17 mouse cellular contexts compared by ENCODE assay signal in genomic region chr9:64069131-64069530, GRCm38 (mm10). TPM values are rescaled to one million over a fixed set of nuclear protein-coding genes. Genes with fewer than 3 reads are reported as not detected.
DNase-seq lines count a peak whose midpoint lies in the region; ATAC-seq and TF ChIP-seq lines count a peak whose summit lies in the region.
"Had no signal": no experiment of that assay in that cellular context is flagged by ENCODE, and none has a peak within 500 bp of the region (broad histone marks: within the 10 kb centered on the region; RNA-seq: fewer than 3 reads in every experiment).

No protein-coding gene starts in this region.

- no peaks in the 10 kb centered on the region for H3K9me3 ChIP-seq in heart, embryonic 15.5 days (replicated peaks)
- no peaks in the 10 kb centered on the region for H3K9me3 ChIP-seq in midbrain, embryonic 10.5 days (replicated peaks)
- H3K9me3 ChIP-seq in midbrain, embryonic 14.5 days (ENCODE audit: control insufficient read depth, low read length): no peaks in the 10 kb centered on the region
- H3K9me3 ChIP-seq in liver, embryonic 14.5 days (ENCODE audit: control insufficient read depth, low read length): no peaks in the 10 kb centered on the region
- H3K9me3 ChIP-seq: embryonic facial prominence, embryonic 15.5 days; neural tube, embryonic 15.5 days had no signal

- H3K9ac ChIP-seq in heart, embryonic 15.5 days: no peak overlapping the region
- no peak overlapping the region for H3K9ac ChIP-seq in midbrain, embryonic 14.5 days (replicated peaks; ENCODE audit: low read length)
- peak overlapping the region; percentile 42 for H3K9ac ChIP-seq in liver, embryonic 14.5 days (replicated peaks)
- H3K9ac ChIP-seq: embryonic facial prominence, embryonic 15.5 days; neural tube, embryonic 15.5 days had no signal

- H3K4me3 ChIP-seq in heart, embryonic 15.5 days: no peak overlapping the region
- H3K4me3 ChIP-seq in midbrain, embryonic 10.5 days: no peak overlapping the region
- H3K4me3 ChIP-seq in midbrain, embryonic 14.5 days (replicated peaks; ENCODE audit: low read depth, low read length): no peak overlapping the region
- H3K4me3 ChIP-seq in liver, embryonic 14.5 days (ENCODE audit: insufficient read depth in 1 of 2, low read depth in 2 of 2, low read length in 2 of 2): no peak overlapping the region
- H3K4me3 ChIP-seq: embryonic facial prominence, embryonic 15.5 days; neural tube, embryonic 15.5 days had no signal

- H3K36me3 ChIP-seq in heart, embryonic 15.5 days: no peaks in the 10 kb centered on the region
- H3K36me3 ChIP-seq in midbrain, embryonic 10.5 days: no peaks in the 10 kb centered on the region
- H3K36me3 ChIP-seq in midbrain, embryonic 14.5 days (ENCODE audit: control insufficient read depth, insufficient read depth, low read length): no peaks in the 10 kb centered on the region
- no peaks in the 10 kb centered on the region for H3K36me3 ChIP-seq in liver, embryonic 14.5 days (replicated peaks; ENCODE audit: control insufficient read depth, insufficient read depth, low read depth)
- H3K36me3 ChIP-seq: embryonic facial prominence, embryonic 15.5 days; neural tube, embryonic 15.5 days had no signal

- no peak for TF ChIP-seq CTCF in liver, embryonic 14.5 days (IDR thresholded peaks at IDR 0.05; ENCODE audit: low read depth)

- 66% methylated on average over 5 of the region's 5 CpGs for WGBS in heart, embryonic 15.5 days
- WGBS in midbrain, embryonic 10.5 days: 77% methylated on average over 5 of the region's 5 CpGs
- WGBS in midbrain, embryonic 14.5 days: 91% methylated on average over 5 of the region's 5 CpGs
- 24% methylated on average over 5 of the region's 5 CpGs for WGBS in liver, embryonic 14.5 days (ENCODE audit: insufficient replicate concordance)

- no peak overlapping the region for H3K4me2 ChIP-seq in heart, embryonic 15.5 days
- no peak overlapping the region for H3K4me2 ChIP-seq in midbrain, embryonic 14.5 days (ENCODE audit: low read length)
- no peak overlapping the region for H3K4me2 ChIP-seq in liver, embryonic 14.5 days (ENCODE audit: low read depth)
- H3K4me2 ChIP-seq: embryonic facial prominence, embryonic 15.5 days; neural tube, embryonic 15.5 days had no signal

- TF ChIP-seq EP300 in liver, embryonic 14.5 days (IDR thresholded peaks at IDR 0.05; ENCODE audit: low read depth): no peak

- peaks cover 44% of the 10 kb centered on the region for H3K4me1 ChIP-seq in heart, embryonic 15.5 days (replicated peaks)
- H3K4me1 ChIP-seq in midbrain, embryonic 10.5 days: peaks cover 29% of the 10 kb centered on the region
- peaks cover 13% of the 10 kb centered on the region for H3K4me1 ChIP-seq in midbrain, embryonic 14.5 days (ENCODE audit: control insufficient read depth, insufficient read depth, low read length)
- peaks cover 56 to 73% of the 10 kb centered on the region in 2 experiments for H3K4me1 ChIP-seq in liver, embryonic 14.5 days (replicated peaks; ENCODE audit: control insufficient read depth in 2 of 2, insufficient read depth in 2 of 2, low read length in 1 of 2)

- no peak for ATAC-seq in heart, embryonic 15.5 days (replicated peaks; ENCODE audit: insufficient number of reproducible peaks, insufficient read depth, low FRiP score, low read depth)
- no peak for ATAC-seq in midbrain, embryonic 14.5 days (ENCODE audit: low FRiP score, low TSS enrichment)
- no peak for ATAC-seq in liver, embryonic 14.5 days (ENCODE audit: insufficient read depth)
- ATAC-seq: forebrain, embryonic 14.5 days; hindbrain, postnatal 0 days had no signal

- peak overlapping the region; percentile 56 for H3K27ac ChIP-seq in heart, embryonic 15.5 days
- H3K27ac ChIP-seq in midbrain, embryonic 10.5 days (replicated peaks): 0 out of 2 replicates have a peak overlapping the region, but pooled peaks have one; percentile 10
- no peak overlapping the region for H3K27ac ChIP-seq in midbrain, embryonic 14.5 days (replicated peaks; ENCODE audit: low read depth, low read length)
- peak overlapping the region; percentile 90 for H3K27ac ChIP-seq in liver, embryonic 14.5 days
- H3K27ac ChIP-seq: embryonic facial prominence, embryonic 15.5 days; hindbrain, postnatal 0 days; neural tube, embryonic 15.5 days had no signal

- DNase-seq in heart, adult 9 months (ENCODE audit: low spot score in 2 of 2): no peak
- DNase-seq in midbrain, embryonic 10.5 days (ENCODE audit: low spot score): no peak
- DNase-seq in midbrain, embryonic 14.5 days: no peak
- no peak for DNase-seq in liver, embryonic 14.5 days (ENCODE audit: low read depth in 3 of 3, low spot score in 3 of 3)
- DNase-seq in lung, postnatal 36 days: peak; percentile 61
- no peak for DNase-seq in urinary bladder, postnatal 4 days (ENCODE audit: low spot score in 2 of 2)
- no peak for DNase-seq in layer of hippocampus, postnatal 25 days (ENCODE audit: extremely low spot score in 1 of 2, low spot score in 1 of 2)
- DNase-seq: cerebellum, adult 2 months; left cerebral cortex, postnatal 4 days; retina, postnatal 1 day; thymus, adult 2 months had no signal

- no peaks in the 10 kb centered on the region for H3K27me3 ChIP-seq in heart, embryonic 15.5 days
- no peaks in the 10 kb centered on the region for H3K27me3 ChIP-seq in midbrain, embryonic 10.5 days (ENCODE audit: low read depth, poor library complexity, severe bottlenecking)
- no peaks in the 10 kb centered on the region for H3K27me3 ChIP-seq in midbrain, embryonic 14.5 days (ENCODE audit: control insufficient read depth, insufficient read depth, low read length)
- H3K27me3 ChIP-seq in liver, embryonic 14.5 days (ENCODE audit: control insufficient read depth, insufficient read depth, low read length): no peaks in the 10 kb centered on the region
- H3K27me3 ChIP-seq: embryonic facial prominence, embryonic 15.5 days; neural tube, embryonic 15.5 days had no signal

RNA-seq across cellular contexts. Expression of gene Smad6, which starts 47.3 kb away (rescaled TPM):
- polyA plus RNA-seq in heart, embryonic 15.5 days (2015; fragmentation: Nextera tagmentation; extraction: Ambion mirVana): 16.4 and 19.8 TPM in 2 replicates
- polyA plus RNA-seq in midbrain, embryonic 10.5 days (2016; fragmentation: Nextera tagmentation; extraction: Ambion mirVana): 3.8 and 4.4 TPM in 2 replicates
- polyA plus RNA-seq in midbrain, embryonic 14.5 days (2014; fragmentation: Nextera tagmentation; extraction: Ambion mirVana): 0.67 and 2.0 TPM in 2 replicates
- polyA plus RNA-seq in liver, embryonic 14.5 days (2012; rRNA removed): 3.9 and 5.2 TPM in 2 replicates
- 1.8 and 2.1 TPM in 2 replicates for polyA plus RNA-seq in liver, embryonic 14.5 days (2014; fragmentation: Nextera tagmentation; extraction: Ambion mirVana)
- total RNA-seq in layer of hippocampus, postnatal 25 days (2021): 1 to 10 TPM; 1.8 to 2.2 TPM

RNA-seq across cellular contexts. Expression of gene Lctl, which starts 47.8 kb away (rescaled TPM):
- 0.13 TPM in 1 of 2 replicates, not detected in the other for polyA plus RNA-seq in heart, embryonic 15.5 days (2015; fragmentation: Nextera tagmentation; extraction: Ambion mirVana)
- 0.14 TPM in 1 of 2 replicates, not detected in the other for polyA plus RNA-seq in midbrain, embryonic 10.5 days (2016; fragmentation: Nextera tagmentation; extraction: Ambion mirVana)
- not detected in 2 replicates for polyA plus RNA-seq in midbrain, embryonic 14.5 days (2014; fragmentation: Nextera tagmentation; extraction: Ambion mirVana)
- polyA plus RNA-seq in liver, embryonic 14.5 days (2012; rRNA removed): 0.02 TPM in 1 of 2 replicates, not detected in the other
- not detected in 2 replicates for polyA plus RNA-seq in liver, embryonic 14.5 days (2014; fragmentation: Nextera tagmentation; extraction: Ambion mirVana)
- total RNA-seq in layer of hippocampus, postnatal 25 days (2021): not detected
- total RNA-seq: hindbrain, postnatal 0 days; left cerebral cortex, postnatal 4 days; megakaryocyte-erythroid progenitor cell, adult 5-6 weeks had no signal
- polyA plus RNA-seq: forebrain, embryonic 14.5 days; hindbrain, postnatal 0 days; neural tube, embryonic 15.5 days had no signal
